Mouse (Mus musculus) liver, embryonic 13.5 days (tissue): ENCODE data around the gene Sox10. TPM values are rescaled to one million over a fixed set of nuclear protein-coding genes. Genes with fewer than 3 reads are reported as not detected.

ENCODE experiments used
- ATAC-seq: fragments of 200-750 bp; cut with Nextera tagmentation; 2 replicates; pipeline ENCODE4 v1.8.0; 2017; ENCODE audit warnings: low read depth, mild to moderate bottlenecking, moderate number of reproducible peaks, moderate library complexity
- DNase-seq: peaks from one replicate; pipeline ENCODE4 v3.0.0; 2022
- H3K27ac ChIP-seq: fragments of 300-500 bp; sonication (generic); 2 replicates; pipeline ENCODE4 v1.5.1; 2015; ENCODE audit warnings: moderate library complexity, mild to moderate bottlenecking, inconsistent platforms
- H3K27me3 ChIP-seq: fragments of 300-500 bp; sonication (generic); 2 replicates; pipeline ENCODE4 v1.6.1; 2015; ENCODE audit warnings: mild to moderate bottlenecking, inconsistent platforms
- H3K36me3 ChIP-seq: fragments of 300-500 bp; sonication (generic); 2 replicates; pipeline ENCODE4 v1.6.1; 2015; ENCODE audit warnings: mild to moderate bottlenecking, inconsistent platforms
- H3K4me1 ChIP-seq: fragments of 300-500 bp; sonication (generic); replicated peaks from 2 replicates; pipeline ENCODE4 v1.6.1; 2015; ENCODE audit warnings: inconsistent platforms
- H3K4me2 ChIP-seq: fragments of 300-500 bp; sonication (generic); 2 replicates; pipeline ENCODE4 v1.6.1; 2015; ENCODE audit warnings: inconsistent platforms, mild to moderate bottlenecking, moderate library complexity
- H3K4me3 ChIP-seq: fragments of 300-500 bp; sonication (generic); replicated peaks from 2 replicates; pipeline ENCODE4 v1.5.1; 2015; ENCODE audit warnings: mild to moderate bottlenecking, inconsistent platforms
- H3K9ac ChIP-seq: fragments of 300-500 bp; sonication (generic); 2 replicates; pipeline ENCODE4 v1.6.1; 2015; ENCODE audit warnings: mild to moderate bottlenecking, inconsistent platforms
- H3K9me3 ChIP-seq: fragments of 300-500 bp; sonication (generic); replicated peaks from 2 replicates; pipeline ENCODE4 v1.6.1; 2016; ENCODE audit warnings: inconsistent platforms
- WGBS: fragments of 180-500 bp; shearing (Covaris S2); methylation state at CpG from one replicate; pipeline ENCODE4 v1.1.7; 2015; ENCODE audit not compliant: insufficient replicate concordance; 5-methylcytosine and 5-hydroxymethylcytosine counted together
- polyA plus RNA-seq: library from polyadenylated mRNA; unstranded; fragments of >200 nt; fragmentation: Nextera tagmentation; extraction: Ambion mirVana; gene quantifications from 2 replicates; pipeline ENCODE4 v1.2.1, GENCODE M21; 2015

The Sox10 gene
- polyA plus RNA-seq, 1 experiment from 2014 or later, result 0.10 TPM

DNA sequence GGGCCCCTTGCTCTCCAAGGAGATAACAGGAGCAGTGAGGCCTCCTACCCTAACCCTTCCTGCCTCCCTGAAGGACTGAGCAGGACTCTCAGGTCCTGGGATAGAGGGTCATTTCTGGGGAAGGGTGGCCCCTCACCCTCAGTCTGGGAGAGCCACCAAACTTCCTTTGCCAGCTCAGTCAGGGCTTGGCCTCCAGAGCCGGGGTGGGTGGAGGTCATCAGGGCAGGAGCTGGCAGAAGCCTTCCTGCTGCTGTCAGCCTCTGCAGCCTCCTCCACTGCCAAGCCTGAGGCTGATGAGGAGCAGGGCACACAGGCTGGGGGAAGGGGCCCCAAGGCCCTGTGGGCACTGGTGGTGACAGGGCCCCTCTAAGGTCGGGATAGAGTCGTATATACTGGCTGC is 9.5 kb downstream of the Sox10 start:
- DNase-seq (no peak), ATAC-seq (no peak)
- H3K27me3 ChIP-seq, result peaks cover 26% of the 10 kb centered on the region
- H3K9ac ChIP-seq, result no peak overlapping the region
- no peak overlapping the region for H3K4me2 ChIP-seq
- no peak overlapping the region for H3K4me3 ChIP-seq
- H3K9me3 ChIP-seq, result no peaks in the 10 kb centered on the region
- peaks cover 20% of the 10 kb centered on the region for H3K4me1 ChIP-seq
- peaks cover 19% of the 10 kb centered on the region for H3K36me3 ChIP-seq
- WGBS, result 37% methylated on average over 3 of the region's 3 CpGs
- no peak overlapping the region for H3K27ac ChIP-seq

- H3K9me3 ChIP-seq, result no peaks in the 10 kb centered on the region
- no peak overlapping the region for H3K27ac ChIP-seq
- peaks cover 45% of the 10 kb centered on the region for H3K36me3 ChIP-seq
- H3K9ac ChIP-seq, result no peak overlapping the region
- H3K4me1 ChIP-seq, result peaks cover 20% of the 10 kb centered on the region
- DNase-seq (no peak), ATAC-seq (no peak)
- H3K4me3 ChIP-seq, result no peak overlapping the region
- no peaks in the 10 kb centered on the region for H3K27me3 ChIP-seq
- 73% methylated on average over 6 of the region's 6 CpGs for WGBS
- no peak overlapping the region for H3K4me2 ChIP-seq
These were observed 12.3 kb downstream of the Sox10 start for GRCm38 (mm10) chr15:79152709-79153108.

GRCm38 (mm10) chr15:79151881-79152280 is 13.2 kb downstream of the Sox10 start:
- no peak overlapping the region for H3K4me2 ChIP-seq
- WGBS, result 76% methylated on average over 8 of the region's 8 CpGs
- no peaks in the 10 kb centered on the region for H3K27me3 ChIP-seq
- DNase-seq, result no peak
- no peak overlapping the region for H3K4me3 ChIP-seq
- H3K9me3 ChIP-seq, result no peaks in the 10 kb centered on the region
- peaks cover 19% of the 10 kb centered on the region for H3K4me1 ChIP-seq
- ATAC-seq, result no peak
- no peak overlapping the region for H3K9ac ChIP-seq
- H3K36me3 ChIP-seq, result peaks cover 54% of the 10 kb centered on the region
- no peak overlapping the region for H3K27ac ChIP-seq

- Histone ChIP-seq H3K36me3 (peaks cover 87% of the 10 kb centered on the region), H3K27me3 (no peaks in the 10 kb centered on the region), H3K27ac (no peak overlapping the region), H3K9me3 (no peaks in the 10 kb centered on the region), H3K9ac (no peak overlapping the region), H3K4me3 (no peak overlapping the region), H3K4me1 (peaks cover under 1% of the 10 kb centered on the region; the same call in 1 of the 2 replicates), H3K4me2 (no peak overlapping the region)
- DNase-seq (peak; percentile 65), ATAC-seq (peak; percentile 42; the same call in 1 of the 2 replicates)
- 47% methylated on average over 7 of the region's 7 CpGs for WGBS
These were observed 16.5 kb downstream of the Sox10 start for GRCm38 (mm10) chr15:79148533-79148932.

GRCm38 (mm10) chr15:79145522-79145921 is 19.5 kb downstream of the Sox10 start:
- no peak overlapping the region for H3K27ac ChIP-seq
- H3K9ac ChIP-seq, result no peak overlapping the region
- H3K4me1 ChIP-seq, result peaks cover 23% of the 10 kb centered on the region
- ATAC-seq, result no peak
- peaks cover 71% of the 10 kb centered on the region for H3K36me3 ChIP-seq
- no peak overlapping the region for H3K4me3 ChIP-seq
- 80% methylated on average over 7 of the region's 7 CpGs for WGBS
- no peaks in the 10 kb centered on the region for H3K27me3 ChIP-seq
- DNase-seq, result no peak
- no peaks in the 10 kb centered on the region for H3K9me3 ChIP-seq
- no peak overlapping the region for H3K4me2 ChIP-seq

DNA sequence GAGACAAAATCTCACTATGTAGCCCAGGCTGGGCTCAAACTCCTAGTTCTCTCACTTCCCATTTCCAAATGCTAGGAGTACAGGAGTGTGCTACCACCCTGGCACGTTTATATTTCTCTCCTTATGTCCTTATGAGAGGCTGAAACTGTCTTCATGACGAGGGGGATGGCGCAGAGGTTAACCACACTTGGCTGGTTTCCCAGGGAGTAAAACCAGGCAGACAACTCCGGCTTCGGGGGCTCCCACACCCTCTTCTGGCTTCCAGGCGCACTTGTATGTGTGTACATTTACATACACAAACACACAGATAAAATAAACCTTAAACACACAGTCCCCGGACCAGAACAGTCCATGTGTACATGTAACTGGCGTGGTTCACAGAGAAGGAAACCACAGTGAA is 21.0 kb downstream of the Sox10 start:
- no peak overlapping the region for H3K4me2 ChIP-seq
- peaks cover 58% of the 10 kb centered on the region for H3K36me3 ChIP-seq
- DNase-seq (no peak), ATAC-seq (no peak)
- H3K9me3 ChIP-seq, result no peaks in the 10 kb centered on the region
- H3K4me3 ChIP-seq, result no peak overlapping the region
- H3K27ac ChIP-seq, result no peak overlapping the region
- WGBS, result 71% methylated on average over 8 of the region's 8 CpGs
- H3K27me3 ChIP-seq, result 0 out of 2 replicates have a peak, but pooled peaks cover 6% of the 10 kb centered on the region
- H3K9ac ChIP-seq, result no peak overlapping the region
- H3K4me1 ChIP-seq, result peaks cover 32% of the 10 kb centered on the region

GRCm38 (mm10) chr15:79143316-79143715 is 21.7 kb downstream of the Sox10 start:
- peaks cover 52% of the 10 kb centered on the region for H3K36me3 ChIP-seq
- H3K9me3 ChIP-seq, result no peaks in the 10 kb centered on the region

DNA sequence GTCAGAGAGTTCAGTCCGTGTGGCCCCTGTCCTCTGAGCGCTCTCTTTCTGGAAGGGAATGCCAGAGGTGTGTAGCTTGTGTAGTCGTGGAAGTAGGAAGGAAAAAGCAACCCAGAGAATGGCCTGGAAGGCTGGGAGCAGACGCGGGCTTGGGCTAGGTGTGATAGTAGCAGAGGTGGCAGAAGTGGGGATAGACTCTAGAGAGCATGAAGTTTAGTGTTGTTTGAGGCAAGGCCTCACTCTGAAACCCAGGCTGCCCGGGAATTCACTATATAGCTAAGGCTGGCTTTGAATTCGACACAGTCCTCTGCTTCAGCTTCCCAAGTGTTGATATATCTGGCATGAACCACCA is 23.5 kb downstream of the Sox10 start:
- Histone ChIP-seq H3K36me3 (peaks cover 34% of the 10 kb centered on the region), H3K27me3 (0 out of 2 replicates have a peak, but pooled peaks cover 6% of the 10 kb centered on the region), H3K9ac (peak overlapping the region; percentile 92), H3K27ac (peak overlapping the region; percentile 71), H3K4me3 (peak overlapping the region; percentile 92), H3K4me2 (peak overlapping the region; percentile 95), H3K4me1 (peaks cover 32% of the 10 kb centered on the region), H3K9me3 (no peaks in the 10 kb centered on the region)
- ATAC-seq (peak; percentile 57), DNase-seq (no peak)
- WGBS, result 0% methylated on average over 7 of the region's 7 CpGs

More at GRCm38 (mm10) chr15:79143316-79143715, 21.7 kb downstream of the Sox10 start:
- Histone ChIP-seq H3K4me3 (no peak overlapping the region), H3K27me3 (0 out of 2 replicates have a peak, but pooled peaks cover 6% of the 10 kb centered on the region), H3K4me2 (no peak overlapping the region), H3K9ac (no peak overlapping the region), H3K4me1 (peaks cover 32% of the 10 kb centered on the region), H3K27ac (no peak overlapping the region)
- 83% methylated on average over 12 of the region's 12 CpGs for WGBS
- DNase-seq (no peak), ATAC-seq (no peak)

- DNase-seq, result peak; percentile 93
- Histone ChIP-seq H3K9ac (peak within 1 kb of the TSS; percentile 92), H3K36me3 (peaks cover 29% of the 10 kb centered on the region), H3K27ac (peak within 1 kb of the TSS; percentile 71), H3K9me3 (no peaks in the 10 kb centered on the region), H3K4me3 (peak within 1 kb of the TSS; percentile 92), H3K4me1 (peaks cover 32% of the 10 kb centered on the region), H3K4me2 (peak within 1 kb of the TSS; percentile 95), H3K27me3 (0 out of 2 replicates have a peak, but pooled peaks cover 6% of the 10 kb centered on the region)
- under 1% methylated on average over 57 of the region's 57 CpGs for WGBS
- peak; percentile 89 for ATAC-seq
These were observed 24.0 kb downstream of the Sox10 start, which contains the start of the genes Polr2f and 1700088E04Rik for GRCm38 (mm10) chr15:79140866-79141565. Gene Polr2f, plus strand, starts transcription at chr15:79141009. Gene 1700088E04Rik, minus strand, starts transcription at chr15:79141253.

DNA sequence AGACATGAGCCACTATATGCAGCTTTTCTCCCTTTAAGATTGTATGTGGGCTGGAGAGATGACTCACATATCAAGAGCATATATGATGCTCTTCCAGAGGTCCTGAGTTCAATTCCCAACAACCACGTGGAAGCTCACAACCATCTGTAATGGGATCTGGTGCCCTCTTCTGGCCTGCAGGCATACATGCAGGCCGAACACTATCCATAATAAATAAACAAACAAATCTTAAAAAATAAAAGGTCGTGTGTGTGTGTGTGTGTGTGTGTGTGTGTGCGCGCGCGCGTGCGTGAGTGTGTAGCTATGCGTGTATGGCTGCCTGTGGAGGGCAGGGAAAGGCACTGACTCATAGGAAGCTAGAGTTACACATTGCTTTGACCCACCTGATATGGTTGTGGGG is 25.4 kb downstream of the Sox10 start:
- no peaks in the 10 kb centered on the region for H3K9me3 ChIP-seq
- DNase-seq, result no peak
- H3K4me3 ChIP-seq, result no peak overlapping the region
- H3K4me1 ChIP-seq, result peaks cover 32% of the 10 kb centered on the region
- H3K4me2 ChIP-seq, result no peak overlapping the region
- H3K27me3 ChIP-seq, result 0 out of 2 replicates have a peak, but pooled peaks cover 6% of the 10 kb centered on the region
- H3K27ac ChIP-seq, result no peak overlapping the region
- no peak for ATAC-seq
- 50% methylated on average over 10 of the region's 10 CpGs for WGBS
- H3K9ac ChIP-seq, result no peak overlapping the region
- peaks cover 15% of the 10 kb centered on the region for H3K36me3 ChIP-seq

DNA sequence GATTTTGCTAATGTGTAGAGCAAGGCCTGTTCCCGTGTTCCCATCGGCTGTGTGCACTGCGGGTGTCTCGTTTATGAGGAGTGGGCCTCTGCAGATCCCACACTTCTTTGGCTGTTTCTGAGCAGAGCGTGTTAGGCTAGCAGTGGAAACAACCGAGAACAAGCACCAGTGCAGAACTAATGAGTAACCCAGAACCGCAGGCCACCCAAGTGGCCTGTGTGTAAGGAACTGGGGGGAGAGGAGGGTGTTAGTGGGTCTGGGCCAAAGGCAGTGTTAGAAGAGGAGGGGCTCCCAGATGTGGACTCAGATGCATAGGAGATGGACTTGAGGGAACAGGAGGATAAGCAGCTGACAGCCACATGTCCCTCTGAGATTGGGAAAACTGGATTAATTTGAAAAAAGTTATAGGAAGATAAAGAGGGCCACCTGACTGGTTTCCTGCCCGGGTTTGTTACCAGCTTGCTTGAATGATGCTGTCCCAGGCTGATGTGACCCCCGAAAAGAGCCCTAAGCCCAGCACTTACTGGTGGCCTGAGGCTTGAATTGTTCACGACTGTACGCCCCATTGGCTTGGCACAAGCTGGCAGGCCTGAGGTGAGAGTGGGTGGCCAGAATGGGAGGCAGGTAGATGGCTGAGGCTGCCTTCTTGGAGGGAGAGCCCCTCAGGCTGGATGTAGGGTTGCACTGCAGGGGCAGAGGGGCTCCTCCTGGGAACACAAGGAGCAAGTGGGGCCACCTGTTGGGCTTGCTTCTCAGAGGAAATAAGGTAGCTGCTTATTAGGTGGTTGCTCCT is 29.1 kb downstream of the Sox10 start:
- Histone ChIP-seq H3K27me3 (0 out of 2 replicates have a peak, but pooled peaks cover 6% of the 10 kb centered on the region), H3K9ac (no peak overlapping the region), H3K36me3 (peaks cover 21% of the 10 kb centered on the region)

More for the DNA sequence above, 29.1 kb downstream of the Sox10 start:
- H3K4me2 ChIP-seq, result no peak overlapping the region
- H3K9me3 ChIP-seq, result no peaks in the 10 kb centered on the region
- DNase-seq (no peak), ATAC-seq (no peak)
- H3K4me1 ChIP-seq, result peaks cover 12% of the 10 kb centered on the region
- H3K27ac ChIP-seq, result no peak overlapping the region
- no peak overlapping the region for H3K4me3 ChIP-seq
- 68% methylated on average over 11 of the region's 11 CpGs for WGBS
